Mouse (Mus musculus) CH12.LX (cell line): ENCODE results near the gene Btbd35f26.
"Not testable (repeated sequence)": the region's sequence is repeated elsewhere in the genome, so short reads cannot be mapped to it uniquely, and the experiment has no call there.

Source experiments
- CTCF ChIP-seq, 2 experiments: IDR thresholded peaks in 1 of 2; conservative IDR thresholded peaks in 1 of 2; 2 replicates each; pipeline ENCODE4 v1.5.1; 2011 to 2012; ENCODE audit warnings: low read depth in 2 of 2, low read length in 2 of 2, improper control_type of control experiment in 1 of 2, inconsistent platforms in 1 of 2, mild to moderate bottlenecking in 1 of 2, moderate library complexity in 1 of 2
- ELF1 ChIP-seq: IDR thresholded peaks from 2 replicates; pipeline ENCODE4 v1.6.1; 2014; ENCODE audit warnings: low read depth, mild to moderate bottlenecking, inconsistent platforms, low read length, improper control_type of control experiment
- GABPA ChIP-seq: IDR thresholded peaks from 2 replicates; pipeline ENCODE4 v1.6.1; 2012; ENCODE audit warnings: low read depth, low read length, improper control_type of control experiment, inconsistent platforms; ENCODE audit not compliant: insufficient replicate concordance
- MAFK ChIP-seq: IDR thresholded peaks from 2 replicates; pipeline ENCODE4 v1.6.1; 2011; ENCODE audit warnings: low read length, improper control_type of control experiment; ENCODE audit not compliant: insufficient replicate concordance
- MEF2A ChIP-seq: IDR thresholded peaks from 2 replicates; pipeline ENCODE4 v1.6.1; 2014; ENCODE audit warnings: low read depth, mild to moderate bottlenecking, inconsistent platforms, low read length, improper control_type of control experiment, borderline replicate concordance
- MYC ChIP-seq: IDR thresholded peaks from 2 replicates; pipeline ENCODE4 v1.6.1; 2011; ENCODE audit warnings: low read depth, mild to moderate bottlenecking, improper control_type of control experiment, low read length
- NRF1 ChIP-seq: IDR thresholded peaks from 2 replicates; pipeline ENCODE4 v1.6.1; 2014; ENCODE audit warnings: low read depth, mild to moderate bottlenecking, inconsistent platforms, low read length, improper control_type of control experiment, moderate library complexity
- POLR2A ChIP-seq: IDR thresholded peaks from 2 replicates; pipeline ENCODE4 v1.6.1; 2011; ENCODE audit warnings: low read depth, mild to moderate bottlenecking, improper control_type of control experiment, low read length
- RAD21 ChIP-seq: IDR thresholded peaks from 2 replicates; pipeline ENCODE4 v1.6.1; 2011; ENCODE audit warnings: low read depth, mild to moderate bottlenecking, low read length, improper control_type of control experiment, moderate library complexity
- SMC3 ChIP-seq: IDR thresholded peaks from 2 replicates; pipeline ENCODE4 v1.6.1; 2011; ENCODE audit warnings: low read depth, low read length, improper control_type of control experiment
- TCF12 ChIP-seq: IDR thresholded peaks from 2 replicates; pipeline ENCODE4 v1.6.1; 2014; ENCODE audit warnings: low read depth, mild to moderate bottlenecking, inconsistent platforms, low read length, improper control_type of control experiment
- ZMIZ1 ChIP-seq: IDR thresholded peaks from 2 replicates; pipeline ENCODE4 v1.6.1; 2012; ENCODE audit warnings: low read depth, mild to moderate bottlenecking, inconsistent platforms, low read length, improper control_type of control experiment

DNA sequence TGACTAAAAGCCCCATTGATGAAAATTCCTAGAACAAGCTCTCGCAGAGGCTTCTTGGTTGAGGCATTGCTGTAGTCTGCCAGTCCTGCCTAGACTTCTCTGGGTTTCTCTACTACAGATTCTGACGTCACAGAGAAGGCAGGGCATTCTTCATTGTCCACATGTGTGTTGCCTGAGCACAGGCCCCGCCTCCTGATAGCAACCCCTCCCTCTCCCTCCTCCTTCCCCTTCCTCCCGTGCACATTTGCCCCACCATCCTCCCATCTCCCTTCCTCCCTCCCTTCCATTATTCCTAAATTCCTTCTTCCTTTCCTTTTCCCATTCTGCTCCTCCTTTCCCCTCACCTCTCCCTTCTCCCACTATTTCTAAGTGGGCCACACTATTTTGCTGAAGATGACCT is 47.6 kb downstream of the Btbd35f26 start, which contains the start of gene Btbd35f19:
- not testable (repeated sequence) for TF ChIP-seq CTCF (conservative IDR thresholded peaks at IDR 0.05 in 1 of 2, IDR thresholded peaks at IDR 0.05 in 1 of 2; ENCODE audit: low read depth in 2 of 2, low read length in 2 of 2); POLR2A; MEF2A; ELF1; RAD21; GABPA; MYC; MAFK; SMC3; ZMIZ1; NRF1; TCF12
